Mouse (Mus musculus) midbrain, embryonic 11.5 days (tissue): ENCODE measurements around the gene Glul. TPM values are rescaled to one million over a fixed set of nuclear protein-coding genes. Genes with fewer than 3 reads are reported as not detected.
"Not testable (repeated sequence)": the region's sequence is repeated elsewhere in the genome, so short reads cannot be mapped to it uniquely, and the experiment has no call there.

Experiments used
- ATAC-seq: fragments of 200-750 bp; cut with Nextera tagmentation; 2 replicates; pipeline ENCODE4 v1.8.0; 2017; ENCODE audit warnings: moderate TSS enrichment, moderate library complexity; ENCODE audit not compliant: low FRiP score
- DNase-seq: peaks from one replicate; pipeline ENCODE4 v3.0.0; 2015; ENCODE audit warnings: low spot score; ENCODE audit errors: missing footprints
- H3K27ac ChIP-seq: fragments of 300-500 bp; sonication (generic); 2 replicates; pipeline ENCODE4 v1.5.1; 2014; ENCODE audit warnings: low read depth, low read length
- H3K27me3 ChIP-seq: fragments of 300-500 bp; sonication (generic); 2 replicates; pipeline ENCODE4 v1.6.1; 2014; ENCODE audit warnings: mild to moderate bottlenecking, low read length, moderate library complexity, mixed read lengths; ENCODE audit not compliant: control insufficient read depth, insufficient read depth
- H3K36me3 ChIP-seq: fragments of 300-500 bp; sonication (generic); 2 replicates; pipeline ENCODE4 v1.6.1; 2014; ENCODE audit warnings: mild to moderate bottlenecking, low read length, moderate library complexity, mixed read lengths; ENCODE audit not compliant: control insufficient read depth, insufficient read depth
- H3K4me1 ChIP-seq: fragments of 300-500 bp; sonication (generic); 2 replicates; pipeline ENCODE4 v1.6.1; 2014; ENCODE audit warnings: low read length; ENCODE audit not compliant: control insufficient read depth, insufficient read depth
- H3K4me2 ChIP-seq: fragments of 300-500 bp; sonication (generic); 2 replicates; pipeline ENCODE4 v1.6.1; 2014; ENCODE audit warnings: mild to moderate bottlenecking, moderate library complexity
- H3K4me3 ChIP-seq: fragments of 300-500 bp; sonication (generic); 2 replicates; pipeline ENCODE4 v1.5.1; 2014; ENCODE audit warnings: low read depth, low read length
- H3K9ac ChIP-seq: fragments of 300-500 bp; sonication (generic); 2 replicates; pipeline ENCODE4 v1.6.1; 2014; ENCODE audit warnings: low read length
- H3K9me3 ChIP-seq: fragments of 300-500 bp; sonication (generic); 2 replicates; pipeline ENCODE4 v1.6.1; 2016; ENCODE audit warnings: low read length; ENCODE audit not compliant: control insufficient read depth
- WGBS: fragments of 180-500 bp; shearing (Covaris S2); extraction: QIAGEN DNeasy Blood & Tissue Kit; methylation state at CpG from one replicate; pipeline ENCODE4 v1.1.7; 2014; 5-methylcytosine and 5-hydroxymethylcytosine counted together
- polyA plus RNA-seq: library from polyadenylated mRNA; unstranded; fragments of >200 nt; fragmentation: Nextera tagmentation; extraction: Ambion mirVana; gene quantifications from 2 replicates; pipeline ENCODE4 v1.2.1, GENCODE M21; 2014

Gene Glul
- polyA plus RNA-seq = 121 and 130 TPM in 2 replicates

DNA sequence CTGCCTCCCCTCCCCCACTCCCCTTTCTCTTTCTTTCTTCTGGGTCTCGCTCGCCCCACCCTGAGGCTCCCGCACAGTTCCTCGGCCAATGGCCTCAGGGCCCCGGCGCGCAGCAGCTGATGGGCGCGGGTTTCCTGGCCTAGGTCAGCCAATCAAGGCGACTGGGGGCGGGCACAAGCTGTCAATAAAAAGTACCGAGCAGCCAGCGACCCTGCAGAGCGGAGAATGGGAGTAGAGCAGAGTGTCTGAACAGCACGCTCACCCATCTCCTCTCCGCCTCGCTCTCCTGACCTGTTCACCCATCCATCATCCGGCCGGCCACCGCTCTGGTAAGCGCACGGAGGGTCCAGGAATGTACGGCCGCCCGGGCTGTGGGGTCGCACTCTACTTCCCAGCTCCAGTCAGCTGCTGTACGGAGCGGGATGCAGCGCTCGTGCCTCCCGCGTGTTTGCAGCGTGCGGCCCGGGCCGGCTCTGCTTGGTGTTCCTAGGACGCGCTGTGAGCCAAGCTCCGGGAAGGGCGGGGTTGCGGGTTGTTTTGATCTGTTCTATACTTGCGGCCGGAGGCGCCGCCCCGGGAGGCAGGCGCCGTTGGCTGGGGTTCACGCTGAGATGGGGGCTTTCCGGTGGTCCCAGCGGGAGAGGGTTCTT is at the start of gene Glul, which contains the start of gene Teddm2:
TSS of gene Glul (plus strand) at position 214 of the 650 bp plus-strand sequence.
TSS of gene Teddm2 (minus strand) at position 498 of the 650 bp plus-strand sequence.
- H3K4me3 ChIP-seq = peak within 1 kb of the TSS; percentile 82
- peak; percentile 97 for ATAC-seq
- WGBS = 0% methylated on average over 48 of the region's 51 CpGs
- H3K36me3 ChIP-seq = peaks cover 15% of the 10 kb centered on the region
- peak within 1 kb of the TSS; percentile 84 for H3K4me2 ChIP-seq
- peak; percentile 99 for DNase-seq
- H3K9ac ChIP-seq = peak within 1 kb of the TSS; percentile 93
- peaks cover 19% of the 10 kb centered on the region for H3K4me1 ChIP-seq
- H3K27ac ChIP-seq = peak within 1 kb of the TSS; percentile 97
- no peaks in the 10 kb centered on the region for H3K27me3 ChIP-seq
- no peaks in the 10 kb centered on the region for H3K9me3 ChIP-seq

DNA sequence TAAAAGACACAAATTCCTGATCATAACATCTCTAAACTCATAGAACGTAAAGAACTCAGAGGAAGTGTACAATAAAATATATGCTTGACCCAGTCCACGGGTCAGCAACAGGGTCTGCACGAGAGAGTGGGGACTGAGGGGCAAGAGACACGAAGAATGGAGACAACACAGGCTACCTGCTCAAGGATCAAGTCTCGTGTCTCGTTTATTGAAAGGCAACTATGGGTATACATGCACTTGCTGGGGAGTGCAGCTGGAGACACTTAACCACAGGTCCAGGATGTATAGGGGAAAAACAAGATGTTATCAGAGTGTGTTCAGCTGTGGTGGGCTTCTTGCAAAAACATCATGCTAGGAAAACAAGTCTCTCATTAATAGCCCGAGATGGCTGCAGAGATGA is 47.0 kb upstream of the Glul start:
- not testable (repeated sequence) for H3K4me2 ChIP-seq, H3K27ac ChIP-seq, H3K27me3 ChIP-seq, ATAC-seq, H3K36me3 ChIP-seq, H3K4me3 ChIP-seq, H3K4me1 ChIP-seq, DNase-seq, H3K9ac ChIP-seq, H3K9me3 ChIP-seq
- WGBS = 75% methylated on average over 7 of the region's 7 CpGs

DNA sequence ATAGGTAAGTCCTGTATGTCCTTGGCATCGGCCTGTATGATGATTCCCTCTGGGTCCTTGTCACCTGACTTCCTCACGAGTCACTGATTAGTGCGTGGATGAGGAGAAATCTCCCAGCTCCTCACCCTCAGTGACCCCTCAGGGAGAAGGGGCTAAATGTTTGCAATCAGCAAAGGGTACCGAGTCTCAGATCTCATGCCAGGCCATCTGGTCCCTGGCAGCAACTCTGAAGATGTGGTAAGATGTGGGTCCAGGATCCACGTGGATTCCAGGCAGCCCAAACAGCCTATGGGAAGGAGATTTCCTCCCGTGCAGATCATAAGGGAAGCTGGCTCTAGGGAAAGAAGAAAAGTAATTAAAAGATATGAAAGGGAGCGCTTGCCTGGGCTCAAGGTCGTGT is 43.8 kb upstream of the Glul start:
- ATAC-seq = no peak
- Histone ChIP-seq H3K36me3 (no peaks in the 10 kb centered on the region), H3K9me3 (no peaks in the 10 kb centered on the region), H3K4me2 (no peak overlapping the region), H3K9ac (no peak overlapping the region), H3K27me3 (no peaks in the 10 kb centered on the region), H3K27ac (no peak overlapping the region), H3K4me3 (no peak overlapping the region), H3K4me1 (no peaks in the 10 kb centered on the region)
- WGBS = 86% methylated on average over 8 of the region's 8 CpGs
- DNase-seq = no peak

DNA sequence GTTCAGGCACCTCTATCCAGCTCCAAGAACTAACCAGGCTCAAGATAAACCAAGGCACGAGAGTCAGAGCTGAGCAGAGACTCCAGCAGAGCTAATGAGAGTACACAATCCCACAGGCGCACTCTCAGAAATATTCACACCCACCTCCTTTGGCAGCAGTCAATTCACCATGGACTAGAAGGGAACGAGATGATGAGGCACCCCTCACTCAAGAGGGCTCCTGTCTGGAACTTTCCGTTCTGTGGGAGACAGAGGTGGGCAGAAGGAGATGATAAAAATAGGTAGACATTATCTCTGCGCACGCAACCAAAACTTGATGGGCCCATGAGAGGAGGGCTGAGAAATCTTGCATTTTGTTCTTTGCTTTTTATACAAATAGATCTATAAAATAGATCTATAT is 25.7 kb upstream of the Glul start, which contains the start of gene Teddm1b:
TSS of gene Teddm1b (plus strand) at position 301 of the 400 bp plus-strand sequence.
- no peak for DNase-seq
- Histone ChIP-seq H3K9me3 (no peaks in the 10 kb centered on the region), H3K27me3 (no peaks in the 10 kb centered on the region), H3K36me3 (no peaks in the 10 kb centered on the region), H3K9ac (no peak within 1 kb of the TSS), H3K4me1 (no peaks in the 10 kb centered on the region), H3K27ac (no peak within 1 kb of the TSS), H3K4me3 (no peak within 1 kb of the TSS), H3K4me2 (no peak within 1 kb of the TSS)
- 89% methylated on average over 6 of the region's 6 CpGs for WGBS
- ATAC-seq = no peak

DNA sequence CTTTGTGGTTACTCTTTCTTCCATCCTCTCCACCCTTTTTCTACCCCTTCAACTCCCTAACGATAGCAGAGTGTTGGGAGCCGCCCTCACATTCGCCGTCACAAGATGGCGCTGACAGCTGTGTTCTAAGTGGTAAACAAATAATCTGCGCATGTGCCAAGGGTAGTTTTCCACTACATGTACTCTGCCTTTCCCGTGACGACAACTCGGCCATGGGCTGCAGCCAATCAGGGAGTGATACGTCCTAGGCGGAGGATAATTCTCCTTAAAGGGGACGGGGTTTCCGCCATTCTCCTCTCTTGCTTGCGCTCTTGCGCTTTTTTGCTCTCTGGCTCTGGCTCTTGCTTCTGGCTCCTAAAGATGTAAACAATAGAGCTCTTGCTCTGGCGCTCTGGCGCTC is 19.4 kb upstream of the Glul start:
- not testable (repeated sequence) for H3K36me3 ChIP-seq, ATAC-seq

DNA sequence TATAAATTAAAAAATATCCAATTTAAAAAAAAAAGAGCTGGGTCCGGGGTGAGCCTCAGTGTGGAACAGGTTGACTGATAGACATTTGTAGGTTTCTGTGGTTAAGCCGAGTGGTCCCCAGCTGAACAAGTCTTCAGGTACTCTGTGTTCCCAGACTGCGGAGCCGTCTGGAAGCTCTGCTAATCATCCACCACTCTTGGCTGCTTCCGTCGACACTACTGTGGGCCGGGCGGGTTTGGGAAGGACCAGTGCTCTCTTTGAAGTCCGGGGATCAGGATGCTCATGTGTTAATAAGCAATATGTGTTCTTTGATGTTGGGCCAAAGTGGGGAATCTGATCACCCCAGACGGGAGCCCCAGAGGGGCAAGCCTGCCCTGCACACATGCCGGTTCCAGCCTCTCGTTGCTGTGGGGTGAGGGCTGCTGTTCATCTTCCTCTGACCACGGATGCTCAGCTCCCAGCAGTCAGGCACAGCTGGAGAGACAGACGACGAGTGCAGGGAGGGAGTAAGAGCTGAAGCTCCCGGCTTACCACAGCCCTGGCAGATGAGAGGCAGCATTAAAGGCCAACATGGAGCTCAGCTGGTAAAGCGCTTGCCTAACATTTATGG is 13.6 kb upstream of the Glul start:
- Histone ChIP-seq H3K36me3 (no peaks in the 10 kb centered on the region), H3K9me3 (no peaks in the 10 kb centered on the region), H3K4me3 (no peak overlapping the region), H3K27me3 (no peaks in the 10 kb centered on the region), H3K4me1 (no peaks in the 10 kb centered on the region), H3K27ac (no peak overlapping the region), H3K9ac (no peak overlapping the region), H3K4me2 (no peak overlapping the region)
- WGBS = 38% methylated on average over 17 of the region's 17 CpGs
- DNase-seq (peak; percentile 81), ATAC-seq (no peak)

More for the DNA sequence above, 19.4 kb upstream of the Glul start:
- H3K9me3 ChIP-seq, H3K9ac ChIP-seq, H3K4me3 ChIP-seq, H3K27ac ChIP-seq, DNase-seq, H3K4me2 ChIP-seq, H3K27me3 ChIP-seq, H3K4me1 ChIP-seq: not testable (repeated sequence)
- 96% methylated on average over 17 of the region's 17 CpGs for WGBS

DNA sequence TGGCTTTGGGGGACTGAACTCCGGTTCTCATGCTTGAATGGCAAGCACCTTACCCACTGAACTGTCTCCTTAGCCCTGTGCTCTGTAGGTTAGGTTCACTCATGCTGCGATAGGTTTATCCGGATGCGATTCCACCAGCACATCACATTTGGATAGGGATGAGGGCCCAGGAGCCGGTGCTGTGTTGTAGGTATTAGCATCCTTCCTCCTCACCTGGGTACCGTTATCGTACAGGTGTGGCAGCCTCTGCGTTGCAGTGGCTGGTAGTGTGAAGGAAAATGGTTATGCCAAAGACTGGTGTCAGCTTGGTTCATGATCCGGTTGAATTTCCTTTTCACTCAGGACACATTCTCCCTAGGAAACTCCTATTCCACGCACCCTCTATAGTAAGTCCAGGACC is 9.6 kb upstream of the Glul start:
- Histone ChIP-seq H3K4me1 (0 out of 2 replicates have a peak, but pooled peaks cover 1% of the 10 kb centered on the region), H3K4me2 (no peak overlapping the region), H3K4me3 (no peak overlapping the region), H3K36me3 (no peaks in the 10 kb centered on the region), H3K9ac (no peak overlapping the region), H3K27ac (no peak overlapping the region), H3K27me3 (no peaks in the 10 kb centered on the region), H3K9me3 (no peaks in the 10 kb centered on the region)
- DNase-seq = peak; percentile 53
- 98% methylated on average over 10 of the region's 10 CpGs for WGBS
- ATAC-seq = no peak

DNA sequence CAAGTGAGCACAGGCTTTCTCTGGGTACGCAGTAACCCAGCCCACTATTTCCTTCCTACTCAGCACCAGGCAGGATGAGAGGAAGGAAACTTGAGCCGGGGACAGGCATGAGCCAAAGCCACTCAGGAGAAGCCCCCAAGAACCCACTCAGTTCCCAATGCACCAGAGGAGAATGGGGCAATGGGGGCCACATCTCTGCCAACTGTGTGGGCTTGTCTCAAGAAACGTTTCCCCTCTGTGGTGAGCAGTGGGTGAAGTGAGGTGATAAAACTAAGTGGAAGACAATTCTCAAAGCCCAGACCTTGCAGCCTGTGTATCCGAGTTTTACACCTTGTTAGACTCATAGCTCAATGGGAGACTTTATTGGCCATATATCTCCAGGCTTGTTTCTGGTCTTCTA is 8.3 kb upstream of the Glul start, which contains the start of gene Teddm1a:
TSS of gene Teddm1a (plus strand) at position 301 of the 400 bp plus-strand sequence.
- Histone ChIP-seq H3K9me3 (no peaks in the 10 kb centered on the region), H3K27ac (no peak within 1 kb of the TSS)
- no peak for ATAC-seq

DNA sequence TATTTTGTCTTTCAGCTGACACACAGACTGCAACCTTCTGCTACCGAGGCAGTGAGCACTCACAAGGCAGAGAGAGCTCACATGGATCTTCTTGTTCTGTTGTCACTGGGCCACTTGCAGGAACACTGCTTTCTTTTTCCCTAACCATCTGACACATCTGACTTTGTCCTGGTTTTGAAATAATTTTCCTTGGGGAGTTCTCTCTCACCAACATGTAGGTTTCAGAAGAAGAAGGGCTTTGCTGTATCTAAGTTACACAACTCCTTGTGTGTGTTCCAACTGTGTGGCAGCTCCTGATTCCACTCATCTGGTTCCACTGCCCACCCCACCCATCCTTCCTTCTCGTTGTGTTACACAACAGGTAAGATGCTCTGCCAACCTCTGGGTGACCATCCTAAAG is 6.0 kb upstream of the Glul start:
- ATAC-seq (no peak), DNase-seq (peak; percentile 76)
- no peak overlapping the region for H3K9ac ChIP-seq
- 0 out of 2 replicates have a peak, but pooled peaks cover 2% of the 10 kb centered on the region for H3K4me1 ChIP-seq
- no peaks in the 10 kb centered on the region for H3K27me3 ChIP-seq
- H3K27ac ChIP-seq = no peak overlapping the region
- no peaks in the 10 kb centered on the region for H3K9me3 ChIP-seq
- no peak overlapping the region for H3K4me3 ChIP-seq
- 67% methylated on average over 2 of the region's 2 CpGs for WGBS
- no peak overlapping the region for H3K4me2 ChIP-seq
- no peaks in the 10 kb centered on the region for H3K36me3 ChIP-seq

More for the DNA sequence above, 8.3 kb upstream of the Glul start, which contains the start of gene Teddm1a:
- no peak within 1 kb of the TSS for H3K4me2 ChIP-seq
- no peak within 1 kb of the TSS for H3K4me3 ChIP-seq
- peak; percentile 47 for DNase-seq
- H3K27me3 ChIP-seq = no peaks in the 10 kb centered on the region
- no peak within 1 kb of the TSS for H3K9ac ChIP-seq
- no peaks in the 10 kb centered on the region for H3K36me3 ChIP-seq
- whole genome bisulfite sequencing = 74% methylated on average over 4 of the region's 4 CpGs
- H3K4me1 ChIP-seq = 0 out of 2 replicates have a peak, but pooled peaks cover 2% of the 10 kb centered on the region
